8 mouse cellular contexts compared by ENCODE assay signal in genomic region chr19:29252831-29253545, GRCm38 (mm10). TPM values are rescaled to one million over a fixed set of nuclear protein-coding genes. Genes with fewer than 3 reads are reported as not detected.
DNase-seq lines count a peak whose midpoint lies in the region; ATAC-seq and TF ChIP-seq lines count a peak whose summit lies in the region.

No protein-coding gene starts in this region.

- H3K9me3 ChIP-seq in lung, embryonic 14.5 days (ENCODE audit: low read depth, low read length) = no peaks in the 10 kb centered on the region
- H3K9me3 ChIP-seq in liver, embryonic 13.5 days (replicated peaks) = no peaks in the 10 kb centered on the region

- TF ChIP-seq CTCF in lung, embryonic 14.5 days (IDR thresholded peaks at IDR 0.05; ENCODE audit: low read depth) = no peak
- TF ChIP-seq CTCF in bone marrow, adult 2 months (IDR thresholded peaks at IDR 0.05; ENCODE audit: control insufficient read depth, insufficient read depth, low read length) = no peak

- 27% methylated on average over 10 of the region's 10 CpGs for WGBS in lung, embryonic 14.5 days
- 3% methylated on average over 10 of the region's 10 CpGs for WGBS in bone marrow, adult 2 months
- 9% methylated on average over 10 of the region's 10 CpGs for WGBS in liver, embryonic 13.5 days (ENCODE audit: insufficient replicate concordance)

- TF ChIP-seq POLR2A in bone marrow, adult 2 months (IDR thresholded peaks at IDR 0.05; ENCODE audit: borderline replicate concordance, control insufficient read depth, low read depth, low read length) = no peak

- H3K9ac ChIP-seq in lung, embryonic 14.5 days = peak overlapping the region; percentile 94
- H3K9ac ChIP-seq in liver, embryonic 13.5 days = peak overlapping the region; percentile 100

- H3K4me2 ChIP-seq in lung, embryonic 14.5 days = peak overlapping the region; percentile 96
- peak overlapping the region; percentile 88 for H3K4me2 ChIP-seq in liver, embryonic 13.5 days

- DNase-seq in lung, embryonic 14.5 days = peak; percentile 32
- DNase-seq in lung, postnatal 10 days = no peak
- no peak for DNase-seq in liver, embryonic 13.5 days
- peak; percentile 44 for DNase-seq in thymus, postnatal 14 days
- no peak for DNase-seq in right cerebral cortex, postnatal 10 days (ENCODE audit: low spot score in 2 of 2)
- no peak for DNase-seq in cerebellum, postnatal 4 days (ENCODE audit: low spot score in 2 of 2)

- H3K27ac ChIP-seq in lung, embryonic 14.5 days (ENCODE audit: low read depth) = no peak overlapping the region
- H3K27ac ChIP-seq in bone marrow, adult 2 months (ENCODE audit: control insufficient read depth, insufficient read depth, low read depth, low read length, poor library complexity) = peak overlapping the region; percentile 99
- H3K27ac ChIP-seq in liver, embryonic 13.5 days = peak overlapping the region; percentile 99

- H3K27me3 ChIP-seq in lung, embryonic 14.5 days (ENCODE audit: insufficient read depth, low read length) = no peaks in the 10 kb centered on the region
- no peaks in the 10 kb centered on the region for H3K27me3 ChIP-seq in liver, embryonic 13.5 days

- no peak for ATAC-seq in lung, embryonic 14.5 days (ENCODE audit: insufficient read depth)
- peak; percentile 21 for ATAC-seq in granulocyte monocyte progenitor cell, adult 5-6 weeks (replicated peaks; ENCODE audit: poor library complexity, severe bottlenecking)
- ATAC-seq in liver, embryonic 13.5 days (ENCODE audit: low read depth) = peak; percentile 14; the same call in 1 of the 2 replicates

- no peaks in the 10 kb centered on the region for H3K36me3 ChIP-seq in lung, embryonic 14.5 days (ENCODE audit: insufficient read depth)
- peaks cover 11% of the 10 kb centered on the region; the same call in 1 of the 2 replicates for H3K36me3 ChIP-seq in liver, embryonic 13.5 days

- no peaks in the 10 kb centered on the region for H3K4me1 ChIP-seq in lung, embryonic 14.5 days (ENCODE audit: insufficient read depth)
- no peaks in the 10 kb centered on the region; the same call in 1 of the 2 replicates for H3K4me1 ChIP-seq in bone marrow, adult 2 months (ENCODE audit: control insufficient read depth, insufficient read depth, low read length)
- peaks cover 58% of the 10 kb centered on the region for H3K4me1 ChIP-seq in liver, embryonic 13.5 days (replicated peaks)

- peak overlapping the region; percentile 86 for H3K4me3 ChIP-seq in lung, embryonic 14.5 days (ENCODE audit: low read depth, low read length)
- H3K4me3 ChIP-seq in bone marrow, adult 2 months (replicated peaks; ENCODE audit: control insufficient read depth, low read depth, low read length) = peak overlapping the region; percentile 91
- peak overlapping the region; percentile 84 for H3K4me3 ChIP-seq in liver, embryonic 13.5 days (replicated peaks)

RNA-seq across cellular contexts. Expression of gene Jak2, which starts 1.4 kb away (rescaled TPM):
- 10.9 and 11.6 TPM in 2 replicates for polyA plus RNA-seq in lung, embryonic 14.5 days (2014; fragmentation: Nextera tagmentation; extraction: Ambion mirVana)
- polyA plus RNA-seq in bone marrow, adult 2 months (2011; ENCODE audit: insufficient read depth, insufficient read length, low replicate concordance, missing spikeins) = 13.6 and 21.3 TPM in 2 replicates
- 25.3 and 27.9 TPM in 2 replicates for total RNA-seq in granulocyte monocyte progenitor cell, adult 5-6 weeks (2014; fragmentation: Nextera tagmentation)
- total RNA-seq in granulocyte monocyte progenitor cell, adult 5-6 weeks (2017) = 32.6 and 40.6 TPM in 2 replicates
- polyA plus RNA-seq in liver, embryonic 13.5 days (2015; fragmentation: Nextera tagmentation; extraction: Ambion mirVana) = 10.9 and 11.8 TPM in 2 replicates

Comparison
In these comparisons a context has a peak if more than half of its experiments do, and no peak if none do; other contexts are left out.
1. DNase-seq: peak in lung, embryonic 14.5 days (single experiment) and thymus, postnatal 14 days (single experiment); none in lung, postnatal 10 days (single experiment), liver, embryonic 13.5 days (single experiment), right cerebral cortex, postnatal 10 days (0 of 2) and cerebellum, postnatal 4 days (0 of 2).
2. Peak in every context shown above with its lines, with median percentiles within 50 percentile points of each other: H3K4me3 ChIP-seq.